Mouse (Mus musculus) hindbrain, embryonic 12.5 days (tissue): Measurements from ENCODE around the gene Ranbp3. TPM values are rescaled to one million over a fixed set of nuclear protein-coding genes. Genes with fewer than 3 reads are reported as not detected.

ENCODE experiments used
- ATAC-seq: fragments of 200-750 bp; cut with Nextera tagmentation; 2 replicates; pipeline ENCODE4 v1.8.0; 2017; ENCODE audit warnings: moderate TSS enrichment; ENCODE audit not compliant: low FRiP score
- H3K27ac ChIP-seq: fragments of 300-500 bp; sonication (generic); 2 replicates; pipeline ENCODE4 v1.5.1; 2016; ENCODE audit warnings: mild to moderate bottlenecking
- H3K27me3 ChIP-seq: fragments of 300-500 bp; sonication (generic); 2 replicates; pipeline ENCODE4 v1.6.1; 2016; ENCODE audit warnings: mild to moderate bottlenecking
- H3K36me3 ChIP-seq: fragments of 300-500 bp; sonication (generic); 2 replicates; pipeline ENCODE4 v1.6.1; 2016; ENCODE audit warnings: mild to moderate bottlenecking
- H3K4me1 ChIP-seq: fragments of 300-500 bp; sonication (generic); 2 replicates; pipeline ENCODE4 v1.6.1; 2016
- H3K4me2 ChIP-seq: fragments of 300-500 bp; sonication (generic); replicated peaks from 2 replicates; pipeline ENCODE4 v1.6.1; 2016; ENCODE audit warnings: mild to moderate bottlenecking
- H3K4me3 ChIP-seq: fragments of 300-500 bp; sonication (generic); 2 replicates; pipeline ENCODE4 v1.5.1; 2016; ENCODE audit warnings: mild to moderate bottlenecking
- H3K9ac ChIP-seq: fragments of 300-500 bp; sonication (generic); 2 replicates; pipeline ENCODE4 v1.6.1; 2016; ENCODE audit warnings: mild to moderate bottlenecking, moderate library complexity
- H3K9me3 ChIP-seq: fragments of 300-500 bp; sonication (generic); replicated peaks from 2 replicates; pipeline ENCODE4 v1.6.1; 2016; ENCODE audit warnings: mild to moderate bottlenecking
- WGBS: fragments of 180-500 bp; shearing (Covaris S2); methylation state at CpG from one replicate; pipeline ENCODE4 v1.1.7; 2016; 5-methylcytosine and 5-hydroxymethylcytosine counted together
- polyA plus RNA-seq: library from polyadenylated mRNA; unstranded; fragments of >200 nt; fragmentation: Nextera tagmentation; extraction: Ambion mirVana; gene quantifications from 2 replicates; pipeline ENCODE4 v1.2.1, GENCODE M21; 2016

Ranbp3 gene
- polyA plus RNA-seq, 1 experiment from 2014 or later: 105 TPM

- peaks cover 43% of the 10 kb centered on the region for H3K27me3 ChIP-seq
- WGBS: 67% methylated on average over 3 of the region's 3 CpGs
- H3K36me3 ChIP-seq: no peaks in the 10 kb centered on the region
- H3K4me1 ChIP-seq: peaks cover 35% of the 10 kb centered on the region
- no peak overlapping the region for H3K4me3 ChIP-seq
- H3K27ac ChIP-seq: no peak overlapping the region
- H3K4me2 ChIP-seq: no peak overlapping the region
- ATAC-seq: no peak
- no peaks in the 10 kb centered on the region for H3K9me3 ChIP-seq
- H3K9ac ChIP-seq: no peak overlapping the region
These were observed 88.0 kb downstream of the Ranbp3 start for GRCm38 (mm10) chr17:56761077-56761476.

Other genes starting within 250 kb of the Ranbp3 start
- gene Ptprs, start 196.8 kb upstream of the Ranbp3 start, polyA plus RNA-seq: 316 and 326 TPM in 2 replicates
- gene Znrf4, start 160.9 kb upstream of the Ranbp3 start, polyA plus RNA-seq: not detected in 2 replicates
- 1.8 and 2.0 TPM in 2 replicates for gene Gm20219, start 118.9 kb upstream of the Ranbp3 start, polyA plus RNA-seq
- gene Safb2, start 88.7 kb upstream of the Ranbp3 start, polyA plus RNA-seq: 93.5 and 105 TPM in 2 replicates
- gene Safb, start 88.5 kb upstream of the Ranbp3 start, polyA plus RNA-seq: 161 and 162 TPM in 2 replicates
- gene 2410015M20Rik, start 63.5 kb upstream of the Ranbp3 start, polyA plus RNA-seq: 184 and 193 TPM in 2 replicates
- 1,045 and 1,230 TPM in 2 replicates for gene Rpl36, start 59.9 kb upstream of the Ranbp3 start, polyA plus RNA-seq
- 50.6 and 55.5 TPM in 2 replicates for gene Lonp1, start 46.4 kb upstream of the Ranbp3 start, polyA plus RNA-seq
- gene Catsperd, start 45.2 kb upstream of the Ranbp3 start, polyA plus RNA-seq: 0.74 and 0.98 TPM in 2 replicates
- gene Ndufa11, start 44.5 kb downstream of the Ranbp3 start, polyA plus RNA-seq: 323 and 382 TPM in 2 replicates
- gene Vmac, start 44.7 kb downstream of the Ranbp3 start, polyA plus RNA-seq: 15.3 and 18.1 TPM in 2 replicates
- 3.9 and 5.1 TPM in 2 replicates for gene Nrtn, start 84.2 kb downstream of the Ranbp3 start, polyA plus RNA-seq
- 46.8 and 47.6 TPM in 2 replicates for gene Dus3l, start 91.5 kb downstream of the Ranbp3 start, polyA plus RNA-seq
- 1.3 and 1.7 TPM in 2 replicates for gene Prr22, start 97.0 kb downstream of the Ranbp3 start, polyA plus RNA-seq
- gene Rfx2, start 157.7 kb downstream of the Ranbp3 start, polyA plus RNA-seq: 8.7 and 10.2 TPM in 2 replicates
- gene Acsbg2, start 201.2 kb downstream of the Ranbp3 start, polyA plus RNA-seq: not detected in 2 replicates
- gene 1700061G19Rik, start 202.2 kb downstream of the Ranbp3 start, polyA plus RNA-seq: 0.27 and 0.52 TPM in 2 replicates